Mouse (Mus musculus): Measurements from ENCODE around the gene Twnk. TPM values are rescaled to one million over a fixed set of nuclear protein-coding genes. Genes with fewer than 3 reads are reported as not detected.

Gene Twnk
- total RNA-seq (2021) = 10 to 100 TPM; 26.2 to 29.5 TPM
- long read RNA-seq, experiment 1, transcript Twnk-201 (5 exons, 3,488 nt) = major isoform, 33 of 63 reads
- long read RNA-seq, experiment 1, partial matches to known transcripts = 27 of 63 reads
- long read RNA-seq, experiment 1, other reads (novel, unspliced or antisense) = 1 of 63 reads
- long read RNA-seq, experiment 2, transcript Twnk-201 (5 exons, 3,488 nt) = major isoform, 17 of 46 reads
- long read RNA-seq, experiment 2, partial matches to known transcripts = 28 of 46 reads
- long read RNA-seq, experiment 2, other reads (novel, unspliced or antisense) = 0 of 46 reads

GRCm38 (mm10) chr19:45005444-45005843, at the start of gene Twnk:
TSS of gene Twnk (plus strand) at chr19:45005663.
- peak; percentile 77 for DNase-seq

GRCm38 (mm10) chr19:44959633-44960032, 45.8 kb upstream of the Twnk start:
- no peak for DNase-seq

- no peak for DNase-seq
Measured at GRCm38 (mm10) chr19:44965978-44966377, 39.5 kb upstream of the Twnk start.

DNA sequence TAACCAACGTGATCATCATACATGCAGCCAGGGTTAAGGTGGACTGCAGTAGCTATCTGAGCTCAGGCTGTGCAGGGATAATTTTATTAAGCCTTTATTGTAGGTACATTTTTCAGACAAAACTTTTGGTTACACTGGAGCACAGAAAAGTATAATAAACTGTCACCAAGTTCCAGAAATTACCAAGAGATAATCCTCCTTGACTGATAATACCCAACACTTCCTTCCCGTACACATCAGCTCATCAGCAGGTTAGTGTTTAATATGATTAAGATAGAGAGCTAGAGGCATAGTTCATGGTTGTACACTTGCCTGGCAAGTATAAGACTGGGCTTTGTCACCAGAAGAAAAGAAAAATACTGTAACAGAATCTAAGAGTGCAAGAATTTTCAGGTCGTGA, 37.1 kb upstream of the Twnk start:
- DNase-seq = no peak

- no peak for DNase-seq
Measured at GRCm38 (mm10) chr19:44976636-44977035, 28.8 kb upstream of the Twnk start.

- no peak for DNase-seq
Measured at GRCm38 (mm10) chr19:44977148-44977547, 28.3 kb upstream of the Twnk start.

- no peak for DNase-seq
Measured at GRCm38 (mm10) chr19:44980787-44981186, 24.7 kb upstream of the Twnk start.

DNA sequence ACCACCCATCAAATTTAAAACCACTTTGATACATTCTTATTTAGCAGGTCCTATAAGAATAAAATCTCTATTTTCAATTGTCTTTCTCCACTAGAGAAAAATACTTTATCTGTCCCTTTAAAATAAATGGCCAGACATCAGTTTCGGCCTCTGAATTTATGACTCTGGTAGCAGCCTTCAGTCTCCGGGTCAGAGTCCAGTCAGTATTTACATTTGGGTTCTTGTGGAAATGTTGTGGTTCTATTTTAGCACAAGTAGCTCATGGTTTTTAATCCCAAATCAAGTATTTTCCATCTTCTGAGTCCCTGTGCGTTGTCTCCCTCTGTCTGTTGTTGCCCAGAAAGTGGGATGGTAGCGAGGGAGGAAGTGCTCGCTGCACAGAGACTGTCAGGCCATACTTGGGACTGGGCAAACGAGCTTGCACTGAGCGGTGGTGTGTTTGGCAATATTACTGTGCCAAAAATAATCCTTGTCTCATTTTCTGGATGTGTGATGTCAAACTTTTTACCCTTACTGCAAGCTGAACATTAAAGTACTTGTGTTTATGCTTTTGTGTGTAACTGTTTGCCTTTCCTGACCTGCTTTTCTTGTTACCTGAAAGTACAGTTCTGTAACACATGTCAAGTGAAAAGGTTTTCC, 22.9 kb upstream of the Twnk start:
- DNase-seq = no peak

- no peak for DNase-seq
Measured at GRCm38 (mm10) chr19:44983366-44983765, 22.1 kb upstream of the Twnk start.

- no peak for DNase-seq
Measured at GRCm38 (mm10) chr19:44984420-44984819, 21.0 kb upstream of the Twnk start.

GRCm38 (mm10) chr19:44985159-44985988, 20.1 kb upstream of the Twnk start:
- no peak for DNase-seq

DNA sequence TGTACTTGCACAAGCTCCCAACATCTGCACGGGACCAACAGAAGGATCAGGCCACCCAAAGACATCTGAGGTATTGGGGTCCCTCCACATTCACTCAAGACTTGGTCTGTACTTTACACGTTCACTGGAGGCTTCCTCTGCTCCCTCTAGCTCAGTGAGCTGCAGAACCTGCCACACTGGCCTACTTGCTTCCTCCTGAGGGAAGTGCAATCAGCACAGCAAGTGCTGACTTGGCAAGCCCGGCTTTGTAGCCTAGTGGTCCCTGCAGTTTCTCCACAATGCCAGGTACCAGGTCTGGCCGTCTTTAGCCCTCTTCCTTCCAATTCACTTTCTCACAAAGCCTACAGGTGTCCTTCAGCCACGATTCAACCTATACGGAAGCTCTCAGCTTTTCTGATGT, 18.5 kb upstream of the Twnk start:
- DNase-seq = no peak

DNA sequence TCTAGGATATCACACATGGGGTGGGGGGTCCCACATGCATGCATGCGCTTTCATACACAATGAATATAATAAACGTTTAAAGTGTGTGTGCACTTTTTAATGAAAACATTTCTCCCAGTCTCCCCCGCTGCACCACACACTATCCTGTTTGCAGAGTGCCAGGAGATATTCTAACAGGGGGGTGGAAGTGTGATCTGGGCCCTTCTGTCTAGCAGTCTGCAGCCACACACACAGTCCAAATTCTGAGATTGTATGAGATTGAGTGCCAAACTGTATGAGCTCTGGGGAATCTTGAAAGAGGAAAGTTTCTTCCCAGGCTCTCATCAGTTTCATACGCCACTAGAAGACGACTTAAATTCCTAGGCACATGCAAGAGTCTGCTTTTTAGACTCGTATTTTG, 17.6 kb upstream of the Twnk start:
- no peak for DNase-seq

DNA sequence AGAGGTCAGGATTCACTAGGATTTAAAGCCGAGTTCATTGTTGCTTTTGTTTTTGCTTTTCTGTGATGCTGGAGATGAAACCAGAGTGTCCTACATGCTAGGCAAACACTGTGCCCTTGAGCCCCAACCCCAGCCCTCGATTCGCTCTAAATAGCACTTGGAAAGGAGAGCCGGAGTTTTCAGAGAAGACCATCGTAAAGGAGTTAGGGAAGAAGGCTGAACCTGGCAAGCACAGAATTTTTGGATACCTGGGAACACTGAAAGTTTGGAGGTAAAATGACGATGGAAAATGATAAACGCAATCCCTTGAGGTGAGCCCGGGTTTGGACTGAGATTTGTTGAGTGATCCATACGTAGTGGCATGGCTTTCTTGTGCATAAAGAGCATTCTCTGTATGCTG, 17.1 kb upstream of the Twnk start:
- DNase-seq = no peak

- peak; percentile 62 for DNase-seq
Measured at GRCm38 (mm10) chr19:44988831-44989566, 16.5 kb upstream of the Twnk start, which contains the start of gene Sema4g. TSS of gene Sema4g (plus strand) at chr19:44989101.

GRCm38 (mm10) chr19:44989567-44990495, 15.6 kb upstream of the Twnk start:
- peak; percentile 42 for DNase-seq

GRCm38 (mm10) chr19:44991031-44991430, 14.4 kb upstream of the Twnk start:
- DNase-seq = no peak

- no peak for DNase-seq
Measured at GRCm38 (mm10) chr19:44992246-44992645, 13.2 kb upstream of the Twnk start.

GRCm38 (mm10) chr19:44992712-44993111, 12.8 kb upstream of the Twnk start:
- DNase-seq = no peak

GRCm38 (mm10) chr19:44997786-44998185, 7.7 kb upstream of the Twnk start:
- DNase-seq = no peak

GRCm38 (mm10) chr19:44999647-45000046, 5.8 kb upstream of the Twnk start:
- DNase-seq = no peak

Measured in adrenal gland, postnatal 10 days (tissue).